Mouse (Mus musculus) B cell, adult 62 days (primary cell): ENCODE data around the gene Hprt. TPM values are rescaled to one million over a fixed set of nuclear protein-coding genes. Genes with fewer than 3 reads are reported as not detected.

ENCODE experiments used
- total RNA-seq: library from RNA; stranded (reverse); gene quantifications from 4 replicates; pipeline ENCODE4 v1.2.4, GENCODE M21; 2023

Gene Hprt
- 57.9 to 65.2 TPM (median 62.8 TPM) in 4 replicates for total RNA-seq

DNA sequence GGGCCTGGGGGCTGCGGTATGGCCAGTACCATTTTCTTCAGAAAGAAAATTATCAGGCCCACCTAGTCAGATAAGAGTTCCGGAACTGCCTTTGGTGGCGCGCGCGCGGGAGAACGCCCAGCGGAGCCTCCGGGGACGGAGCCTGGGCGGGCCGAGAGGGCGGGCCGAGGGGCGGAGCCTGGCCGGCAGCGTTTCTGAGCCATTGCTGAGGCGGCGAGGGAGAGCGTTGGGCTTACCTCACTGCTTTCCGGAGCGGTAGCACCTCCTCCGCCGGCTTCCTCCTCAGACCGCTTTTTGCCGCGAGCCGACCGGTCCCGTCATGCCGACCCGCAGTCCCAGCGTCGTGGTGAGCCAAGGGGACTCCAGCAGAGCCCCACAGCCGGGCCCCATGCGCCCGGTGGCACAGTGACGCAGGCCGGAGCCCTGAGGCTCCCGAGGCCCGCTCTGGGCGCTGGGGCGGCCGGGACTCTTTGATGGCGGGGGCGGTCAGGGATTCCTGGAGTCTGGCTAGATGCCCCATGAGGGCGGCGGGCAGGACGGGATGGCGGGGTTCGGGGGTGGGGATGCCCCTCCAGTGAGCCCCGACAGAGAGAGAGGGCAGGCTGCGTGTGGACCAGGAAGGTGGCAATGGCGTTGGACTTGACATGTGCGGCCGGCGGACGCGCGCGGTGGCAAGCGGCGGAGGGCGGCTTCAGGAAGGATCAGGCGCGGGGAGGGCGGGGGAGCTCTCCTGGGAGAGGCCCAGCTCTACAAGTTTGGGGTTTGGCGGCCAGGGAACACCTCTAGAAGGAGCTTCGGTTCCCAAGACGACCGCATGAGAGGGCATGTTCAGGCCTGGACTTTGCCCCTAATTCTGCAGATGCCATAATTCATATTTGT, at the start of gene Hprt:
Gene Hprt (plus strand): TSS at position 233 of the 879 bp plus-strand sequence.

Other genes with a start within 250 kb of the Hprt start
- gene Ccdc160, start 196.9 kb upstream of the Hprt start, total RNA-seq: not detected in 4 replicates
- 24.1 to 38.0 TPM (median 28.7 TPM) in 4 replicates for gene Phf6, start 75.9 kb upstream of the Hprt start, total RNA-seq